In the genomic region with DNA sequence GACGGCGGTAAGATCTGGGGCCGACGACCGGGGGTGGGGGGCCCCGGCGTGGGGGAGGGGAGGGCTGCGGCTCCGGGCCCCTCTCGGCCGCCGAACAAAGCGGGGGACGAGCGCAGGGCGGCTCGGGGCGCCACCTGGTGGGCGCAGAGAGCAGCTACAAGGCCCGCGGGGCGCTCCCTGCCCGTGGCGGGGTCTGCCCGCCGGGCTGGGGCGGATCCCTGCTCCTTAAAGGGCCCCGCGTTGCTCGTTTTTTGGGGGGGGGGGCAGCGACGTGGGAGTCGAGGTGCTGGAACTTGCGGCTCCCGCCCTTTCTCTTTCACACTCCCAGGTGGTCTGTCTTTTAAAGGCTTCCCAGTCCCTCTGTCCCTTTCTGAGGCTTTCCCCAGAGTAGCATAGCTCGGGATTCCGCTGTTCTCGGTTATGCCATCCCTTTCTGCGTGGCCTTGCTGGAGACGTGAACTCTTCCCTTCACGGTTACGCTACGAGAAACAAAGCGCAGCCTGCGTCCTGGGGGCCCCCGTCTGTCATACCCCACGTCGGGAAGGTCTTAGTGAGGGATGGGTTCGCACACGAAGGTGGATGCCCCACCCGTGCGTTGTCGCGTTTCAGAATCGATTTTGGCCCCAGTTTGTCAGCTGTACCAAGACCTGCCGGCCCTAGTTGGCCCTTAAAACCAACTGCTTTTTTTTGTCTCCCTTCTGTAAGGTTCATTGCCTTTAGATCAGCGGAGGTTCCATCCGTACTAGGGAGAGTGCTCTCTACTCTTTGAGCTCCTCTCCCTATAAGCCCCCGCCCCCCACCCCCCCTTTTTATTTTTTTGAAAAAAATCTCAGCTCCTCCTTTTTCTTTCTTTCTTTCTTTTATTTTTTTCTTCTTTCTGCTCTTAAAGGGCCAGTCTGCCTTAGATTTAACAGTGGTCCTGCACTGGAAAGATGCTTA, we compare ENCODE assay signal across 8 mouse cellular contexts. TPM values are rescaled to one million over a fixed set of nuclear protein-coding genes. Genes with fewer than 3 reads are reported as not detected.
DNase-seq lines count a peak whose midpoint lies in the region; ATAC-seq and TF ChIP-seq lines count a peak whose summit lies in the region.

No protein-coding gene starts in this region.

- peaks cover 29% of the 10 kb centered on the region for H3K36me3 ChIP-seq in heart, embryonic 12.5 days
- H3K36me3 ChIP-seq in liver, postnatal 0 days (replicated peaks; ENCODE audit: insufficient read depth, low read length): no peaks in the 10 kb centered on the region
- peaks cover 32% of the 10 kb centered on the region for H3K36me3 ChIP-seq in neural tube, embryonic 12.5 days
- no peaks in the 10 kb centered on the region for H3K36me3 ChIP-seq in stomach, embryonic 16.5 days (ENCODE audit: control insufficient read depth, insufficient read depth, low read length)

- under 1% methylated on average over 50 of the region's 59 CpGs for WGBS in heart, embryonic 12.5 days
- under 1% methylated on average over 43 of the region's 59 CpGs for WGBS in liver, postnatal 0 days (ENCODE audit: insufficient replicate concordance)
- under 1% methylated on average over 57 of the region's 59 CpGs for whole genome bisulfite sequencing in neural tube, embryonic 12.5 days
- 1% methylated on average over 52 of the region's 59 CpGs for WGBS in stomach, embryonic 16.5 days

- peak; percentile 41; the same call in 1 of the 2 replicates for TF ChIP-seq POLR2A in brain, embryonic 14.5 days (IDR thresholded peaks at IDR 0.05; ENCODE audit: borderline replicate concordance, extremely low read depth, insufficient read depth, insufficient read length, poor library complexity, severe bottlenecking)

- no peaks in the 10 kb centered on the region for H3K9me3 ChIP-seq in heart, embryonic 12.5 days (replicated peaks)
- H3K9me3 ChIP-seq in liver, postnatal 0 days (ENCODE audit: low read length): no peaks in the 10 kb centered on the region
- no peaks in the 10 kb centered on the region for H3K9me3 ChIP-seq in neural tube, embryonic 12.5 days
- no peaks in the 10 kb centered on the region for H3K9me3 ChIP-seq in stomach, embryonic 16.5 days (replicated peaks; ENCODE audit: control insufficient read depth, low read length)

- peak; percentile 54 for ATAC-seq in CD4-positive, CD25-positive, alpha-beta regulatory T cell, adult 4 months
- 0 out of 2 replicates have a peak, but pooled peaks have one; percentile 54 for ATAC-seq in erythroblast, adult 5-6 weeks (replicated peaks; ENCODE audit: low FRiP score, poor library complexity, severe bottlenecking)
- ATAC-seq in heart, embryonic 12.5 days (ENCODE audit: insufficient number of reproducible peaks, low FRiP score): peak; percentile 64
- ATAC-seq in liver, postnatal 0 days: peak; percentile 86
- peak; percentile 45 for ATAC-seq in neural tube, embryonic 12.5 days (ENCODE audit: low FRiP score, low read depth)
- peak; percentile 78 for ATAC-seq in stomach, embryonic 16.5 days (ENCODE audit: insufficient read depth, low FRiP score)

- peak overlapping the region; percentile 97 for H3K4me3 ChIP-seq in heart, embryonic 12.5 days
- H3K4me3 ChIP-seq in liver, postnatal 0 days (ENCODE audit: low read depth, low read length): peak overlapping the region; percentile 62
- peak overlapping the region; percentile 98 for H3K4me3 ChIP-seq in neural tube, embryonic 12.5 days
- peak overlapping the region; percentile 82 for H3K4me3 ChIP-seq in stomach, embryonic 16.5 days (replicated peaks; ENCODE audit: low read length)

- no peaks in the 10 kb centered on the region for H3K27me3 ChIP-seq in heart, embryonic 12.5 days (replicated peaks)
- H3K27me3 ChIP-seq in liver, postnatal 0 days (ENCODE audit: insufficient read depth, low read length): peaks cover 24% of the 10 kb centered on the region
- no peaks in the 10 kb centered on the region for H3K27me3 ChIP-seq in neural tube, embryonic 12.5 days (replicated peaks)
- H3K27me3 ChIP-seq in stomach, embryonic 16.5 days (ENCODE audit: control insufficient read depth, insufficient read depth, low read length): no peaks in the 10 kb centered on the region

- TF ChIP-seq EP300 in liver, postnatal 0 days (IDR thresholded peaks at IDR 0.05; ENCODE audit: low read depth): no peak

- DNase-seq in brain, embryonic 14.5 days (ENCODE audit: low read depth): peak; percentile 93
- DNase-seq in kidney, postnatal 10 days: peak; percentile 92
- DNase-seq in liver, postnatal 0 days: peak; percentile 82

- peak; percentile 85 for TF ChIP-seq CTCF in brain, embryonic 14.5 days (IDR thresholded peaks at IDR 0.05; ENCODE audit: borderline replicate concordance, extremely low read depth, insufficient read depth, insufficient read length)
- TF ChIP-seq CTCF in liver, postnatal 0 days (IDR thresholded peaks at IDR 0.05; ENCODE audit: low read depth): peak; percentile 83

- H3K4me2 ChIP-seq in heart, embryonic 12.5 days: peak overlapping the region; percentile 85
- peak overlapping the region; percentile 93 for H3K4me2 ChIP-seq in liver, postnatal 0 days (ENCODE audit: low read depth, low read length)
- H3K4me2 ChIP-seq in neural tube, embryonic 12.5 days (replicated peaks): peak overlapping the region; percentile 83
- peak overlapping the region; percentile 81 for H3K4me2 ChIP-seq in stomach, embryonic 16.5 days (ENCODE audit: low read depth, low read length)

- H3K4me1 ChIP-seq in heart, embryonic 12.5 days (replicated peaks): peaks cover 52% of the 10 kb centered on the region
- H3K4me1 ChIP-seq in liver, postnatal 0 days (ENCODE audit: insufficient read depth): peaks cover 27% of the 10 kb centered on the region
- H3K4me1 ChIP-seq in neural tube, embryonic 12.5 days: peaks cover 55% of the 10 kb centered on the region
- peaks cover 46% of the 10 kb centered on the region for H3K4me1 ChIP-seq in stomach, embryonic 16.5 days (ENCODE audit: control insufficient read depth, insufficient read depth, low read length)

- H3K9ac ChIP-seq in heart, embryonic 12.5 days: peak overlapping the region; percentile 99
- H3K9ac ChIP-seq in liver, postnatal 0 days (replicated peaks): peak overlapping the region; percentile 75
- H3K9ac ChIP-seq in neural tube, embryonic 12.5 days: peak overlapping the region; percentile 98
- peak overlapping the region; percentile 99 for H3K9ac ChIP-seq in stomach, embryonic 16.5 days (ENCODE audit: low read length)

- H3K27ac ChIP-seq in heart, embryonic 12.5 days (ENCODE audit: poor library complexity, severe bottlenecking): peak overlapping the region; percentile 86
- H3K27ac ChIP-seq in liver, postnatal 0 days (ENCODE audit: low read depth): 0 out of 2 replicates have a peak overlapping the region, but pooled peaks have one; percentile 34
- peak overlapping the region; percentile 97 for H3K27ac ChIP-seq in neural tube, embryonic 12.5 days
- H3K27ac ChIP-seq in stomach, embryonic 16.5 days (ENCODE audit: low read length): peak overlapping the region; percentile 93

RNA-seq across cellular contexts. Expression of a gene that starts 0.8 kb away (rescaled TPM):
- under 1 TPM in 1 of 2 experiments, not detected in 1; 0.12 TPM for polyA plus RNA-seq in CD4-positive, CD25-positive, alpha-beta regulatory T cell, adult 4 months (2017; shearing (Covaris generic))
- polyA plus RNA-seq in brain, embryonic 14.5 days (2012; rRNA removed): 162 and 167 TPM in 2 replicates
- total RNA-seq in erythroblast, adult 5-6 weeks (2015; ENCODE audit: low replicate concordance): 0.21 TPM in 1 of 2 replicates, not detected in the other
- 0.34 and 0.70 TPM in 2 replicates for total RNA-seq in erythroblast, adult 5-6 weeks (2017; ENCODE audit: low replicate concordance)
- polyA plus RNA-seq in heart, embryonic 12.5 days (2016; fragmentation: Nextera tagmentation; extraction: Ambion mirVana): 4.6 and 5.3 TPM in 2 replicates
- polyA plus RNA-seq in liver, postnatal 0 days (2015; fragmentation: Nextera tagmentation; extraction: Ambion mirVana): 0.58 and 0.75 TPM in 2 replicates
- 21.6 and 22.7 TPM in 2 replicates for polyA plus RNA-seq in neural tube, embryonic 12.5 days (2016; fragmentation: Nextera tagmentation; extraction: Ambion mirVana)
- 4.6 and 5.0 TPM in 2 replicates for polyA plus RNA-seq in stomach, embryonic 16.5 days (2015; fragmentation: Nextera tagmentation; extraction: Ambion mirVana)

RNA-seq across cellular contexts. Expression of a gene that starts 35.4 kb away (rescaled TPM):
- 1 to 10 TPM; 3.5 to 4.1 TPM for polyA plus RNA-seq in CD4-positive, CD25-positive, alpha-beta regulatory T cell, adult 4 months (2017; shearing (Covaris generic))
- 48.2 and 49.2 TPM in 2 replicates for polyA plus RNA-seq in brain, embryonic 14.5 days (2012; rRNA removed)
- 3.3 and 7.5 TPM in 2 replicates for total RNA-seq in erythroblast, adult 5-6 weeks (2015; ENCODE audit: low replicate concordance)
- 0.09 TPM in 1 of 2 replicates, not detected in the other for total RNA-seq in erythroblast, adult 5-6 weeks (2017; ENCODE audit: low replicate concordance)
- 23.5 and 26.4 TPM in 2 replicates for polyA plus RNA-seq in heart, embryonic 12.5 days (2016; fragmentation: Nextera tagmentation; extraction: Ambion mirVana)
- polyA plus RNA-seq in liver, postnatal 0 days (2015; fragmentation: Nextera tagmentation; extraction: Ambion mirVana): 2.2 and 3.6 TPM in 2 replicates
- polyA plus RNA-seq in neural tube, embryonic 12.5 days (2016; fragmentation: Nextera tagmentation; extraction: Ambion mirVana): 42.8 and 46.6 TPM in 2 replicates
- 19.8 and 22.5 TPM in 2 replicates for polyA plus RNA-seq in stomach, embryonic 16.5 days (2015; fragmentation: Nextera tagmentation; extraction: Ambion mirVana)

Comparison
In these comparisons a context has a peak if more than half of its experiments do, and no peak if none do; other contexts are left out.
1. Peak in every context shown above with its lines: DNase-seq, ATAC-seq, H3K4me3 ChIP-seq and H3K27ac ChIP-seq.
2. H3K27ac ChIP-seq: peak in every context shown above with its lines; median percentile 97 in neural tube, embryonic 12.5 days; 93 in stomach, embryonic 16.5 days; 86 in heart, embryonic 12.5 days; 34 in liver, postnatal 0 days.